Mouse (Mus musculus): ENCODE measurements around the gene Sec24b.

Sec24b gene

DNA sequence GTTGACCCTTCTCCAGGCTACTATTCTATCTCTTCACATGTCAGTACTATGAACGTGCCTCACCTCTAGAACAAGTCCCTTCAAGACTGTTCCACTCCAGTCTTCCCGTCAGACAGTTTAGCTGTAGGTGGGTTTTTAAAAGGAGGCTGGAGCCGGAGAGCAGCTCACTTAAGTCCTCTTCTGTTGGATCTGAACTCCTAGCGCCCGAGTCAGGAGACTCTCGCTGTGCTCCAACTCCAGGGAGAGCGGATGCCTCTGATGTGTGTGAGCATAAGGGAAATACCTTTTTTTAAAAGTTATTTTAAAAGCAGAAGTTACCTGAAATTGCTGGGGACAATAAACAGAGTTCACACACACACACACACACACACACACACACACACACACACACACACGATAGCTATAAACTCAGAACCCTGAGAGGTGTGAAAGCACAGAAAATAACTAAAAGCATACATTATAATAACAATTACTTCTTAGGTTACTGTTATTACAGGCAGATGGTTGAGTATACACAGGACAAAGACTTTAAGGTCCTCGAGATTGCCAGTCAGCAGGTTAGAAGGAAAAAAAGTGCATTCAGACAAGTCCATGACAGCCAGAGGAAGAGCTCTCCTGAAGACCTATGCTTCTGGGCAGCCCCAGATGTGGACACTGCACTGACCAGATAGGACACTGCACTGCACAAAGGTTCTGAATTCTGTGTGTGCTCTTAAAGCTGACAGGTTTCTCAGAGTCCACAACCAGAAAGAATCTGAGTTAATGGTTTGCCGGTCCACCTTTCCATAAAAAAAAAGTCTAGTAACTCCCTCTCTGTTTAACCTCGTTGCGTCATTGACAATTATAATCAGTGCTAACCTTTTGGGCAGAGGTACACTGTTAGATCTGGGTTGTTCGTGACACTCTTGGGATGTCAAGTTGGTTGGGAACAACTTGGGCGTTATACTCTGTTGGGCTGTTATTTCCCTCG is 5.7 kb downstream of the Sec24b start:
- intact Hi-C loops (cut with DNase I), result no loop called here

DNA sequence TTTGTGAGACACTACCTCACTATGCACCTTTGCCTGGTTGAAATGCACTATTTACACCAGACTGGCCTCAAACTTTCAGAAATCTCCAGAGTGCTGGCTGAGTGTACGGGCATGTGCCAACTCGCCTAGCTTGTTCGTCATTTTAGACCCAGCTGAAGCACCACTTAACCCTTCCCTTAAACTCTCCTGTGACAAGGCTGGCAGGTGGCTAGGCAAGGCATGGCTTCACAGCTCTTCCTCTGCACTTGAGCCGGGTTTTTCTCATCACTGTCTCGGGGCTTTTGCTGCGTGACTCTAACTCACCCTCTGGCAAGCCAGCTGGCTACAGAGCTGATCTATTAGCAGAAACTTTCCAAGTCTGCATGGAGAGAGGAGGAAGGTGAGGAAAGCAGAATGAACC is 6.8 kb downstream of the Sec24b start:
- intact Hi-C loops (cut with DNase I), result no loop called here

DNA sequence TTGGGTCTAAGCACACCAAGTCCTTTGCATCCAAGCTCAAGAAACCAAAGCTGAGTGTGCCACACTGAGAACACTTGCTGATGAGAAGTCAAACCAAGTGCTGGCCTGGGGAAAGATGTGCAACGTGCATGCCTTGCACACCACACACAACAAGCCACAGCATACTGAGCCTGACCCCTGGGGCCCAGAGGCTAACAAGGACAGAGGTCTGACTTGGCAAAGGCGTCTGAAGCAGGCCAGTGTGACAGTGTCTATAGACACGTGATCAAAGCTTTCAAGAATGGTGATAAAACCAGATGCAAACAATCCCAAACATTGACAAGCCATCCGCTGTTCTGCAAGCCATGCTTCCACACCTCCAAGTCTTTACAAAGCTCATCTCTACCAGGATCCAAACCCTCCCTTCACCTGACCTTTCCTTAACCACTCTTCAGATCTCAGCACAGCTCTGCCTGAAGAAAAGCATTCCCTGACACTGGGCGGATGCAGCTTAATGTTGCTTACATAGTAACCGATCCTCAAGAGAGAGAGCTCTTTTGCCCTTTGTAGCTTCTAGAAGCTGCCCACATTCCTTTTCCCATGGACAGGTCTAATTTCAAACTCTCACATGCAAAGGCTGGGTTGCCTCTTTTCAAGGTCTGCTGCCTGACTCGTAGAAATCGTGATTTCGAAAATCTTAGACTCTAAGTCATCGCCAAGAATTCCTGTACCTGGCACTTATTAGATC is 7.8 kb downstream of the Sec24b start:
- intact Hi-C loops (cut with DNase I), result no loop called here

DNA sequence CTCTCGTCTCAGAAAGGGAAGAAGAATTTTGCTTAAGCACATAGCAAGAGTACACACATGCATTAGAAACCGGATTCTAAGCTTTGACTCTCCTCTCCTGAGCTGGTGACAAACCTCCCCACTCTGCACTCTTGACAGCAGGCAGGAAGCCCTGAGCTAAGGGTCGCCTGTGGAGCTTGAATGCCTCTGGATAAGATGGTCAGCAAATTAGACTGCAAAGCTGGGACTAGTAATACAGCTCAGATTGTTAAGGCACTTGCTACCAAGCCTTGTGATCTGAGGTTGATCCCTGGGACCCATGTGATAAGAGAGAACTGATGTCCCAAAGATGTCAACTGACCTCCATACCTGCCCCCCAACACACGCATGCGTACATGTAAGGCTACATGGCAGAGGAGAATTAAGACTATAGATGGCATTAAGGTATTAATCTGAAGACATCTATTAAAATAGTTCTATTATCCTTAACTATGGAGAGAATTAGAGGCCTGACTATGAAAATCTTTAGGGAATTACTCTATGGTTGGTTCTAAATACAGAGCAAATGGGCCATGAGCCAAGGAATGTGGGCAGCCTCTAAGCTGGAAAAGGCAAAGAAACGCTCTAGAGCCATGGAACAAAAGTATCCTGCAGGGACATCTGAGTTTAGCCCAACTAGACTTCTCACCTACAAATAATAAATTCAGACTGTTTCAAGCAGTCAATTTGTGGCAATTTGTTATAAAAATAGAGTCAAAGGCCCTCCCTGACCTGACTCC is 8.6 kb downstream of the Sec24b start:
- intact Hi-C loops (cut with DNase I), result no loop called here

DNA sequence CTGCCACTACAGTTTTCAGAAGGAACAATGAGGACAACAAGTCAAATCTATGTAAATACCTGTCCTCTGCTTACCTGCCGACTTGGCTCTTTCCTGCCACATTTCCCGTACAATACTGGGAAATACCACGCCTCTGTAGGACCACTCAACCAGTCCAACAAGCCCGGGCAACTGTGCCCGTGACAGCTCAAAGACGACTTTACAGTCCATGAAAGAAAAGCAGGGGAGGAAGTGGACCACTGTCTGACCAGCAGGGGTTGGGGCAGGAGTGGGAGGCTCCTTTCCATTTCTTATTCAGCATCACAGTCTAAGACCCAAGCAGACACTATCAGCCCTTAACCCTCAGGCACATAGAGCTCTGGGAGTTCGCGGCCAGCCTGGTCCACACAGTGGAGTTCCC is 9.2 kb downstream of the Sec24b start:
- intact Hi-C loops (cut with DNase I), result no loop called here

DNA sequence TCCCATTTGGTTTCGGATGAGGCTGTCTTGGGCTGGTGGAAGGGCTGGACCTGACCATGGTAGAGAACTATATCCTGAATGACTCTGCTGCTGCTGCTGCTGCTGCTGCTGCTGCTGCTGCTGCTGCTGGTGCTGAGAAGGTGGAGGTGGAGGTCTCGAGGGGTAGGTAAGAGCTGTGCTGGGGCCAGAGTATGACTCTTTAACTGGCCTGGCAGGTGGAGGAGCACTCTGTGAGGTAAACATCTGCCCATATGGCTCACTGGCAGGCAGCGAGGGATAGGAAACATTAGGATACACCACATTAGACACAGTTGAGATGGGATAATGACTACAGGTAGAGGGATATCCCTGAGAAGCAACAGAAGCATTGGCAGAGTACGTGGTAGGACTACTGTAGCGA is 20.6 kb downstream of the Sec24b start:
- intact Hi-C loops (cut with DNase I), result no loop called here

DNA sequence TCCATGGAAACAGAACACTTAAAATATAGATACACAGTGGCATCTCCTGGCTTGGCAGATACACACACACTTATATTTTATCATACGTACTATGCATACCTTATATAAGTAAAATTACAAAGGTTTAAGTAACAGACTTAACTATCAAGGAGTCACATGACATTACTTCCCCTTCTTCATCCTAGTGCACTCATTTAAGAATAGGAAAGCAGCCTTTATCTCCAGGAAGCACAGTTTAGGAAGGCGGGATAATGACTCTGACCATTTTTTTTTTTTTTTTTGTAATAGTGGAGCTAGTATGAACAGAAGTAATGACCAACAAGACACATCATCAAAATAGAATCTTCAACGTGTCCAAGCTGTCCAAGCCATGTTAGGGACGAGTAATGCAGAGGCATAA is 21.3 kb downstream of the Sec24b start:
- intact Hi-C loops (cut with DNase I), result no loop called here

DNA sequence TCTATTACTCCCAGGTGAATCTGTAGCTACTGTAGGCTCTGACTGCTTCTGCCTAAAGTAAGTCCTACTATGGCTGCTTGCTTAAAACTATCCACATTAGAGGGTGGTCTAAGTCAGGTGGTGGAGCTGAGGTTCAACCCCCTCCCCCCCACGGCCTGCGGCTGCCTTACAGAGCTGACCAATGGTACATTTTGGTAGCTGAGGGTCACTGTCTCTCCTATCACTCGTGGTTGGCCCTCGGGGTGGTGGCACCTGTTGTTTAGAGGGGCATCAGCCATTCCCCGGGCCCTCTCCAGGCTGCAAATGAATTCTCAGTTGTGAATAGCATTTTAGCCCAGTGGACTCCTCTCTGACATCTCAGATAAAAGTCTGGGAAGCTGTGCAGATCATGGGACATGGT is 32.6 kb downstream of the Sec24b start:
- intact Hi-C loops (cut with DNase I), result no loop called here

DNA sequence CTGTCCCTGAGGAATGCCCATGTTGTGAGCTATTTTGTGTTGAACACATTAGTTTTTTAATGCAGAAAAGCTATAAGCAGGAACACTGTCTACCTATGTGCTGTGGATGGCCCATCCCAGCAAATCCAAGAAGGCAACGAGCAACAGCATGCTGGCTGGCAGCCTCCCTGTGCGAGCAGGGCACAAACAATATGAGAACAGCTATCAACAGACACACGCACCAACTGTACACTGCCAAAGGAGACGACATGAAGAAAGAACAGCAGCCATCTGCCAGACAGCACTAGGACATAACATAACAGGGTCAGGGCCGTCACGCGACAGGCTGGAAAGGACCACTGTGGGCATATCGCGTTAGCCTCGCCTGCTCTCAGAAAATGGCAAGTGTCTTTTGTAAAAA is 35.2 kb downstream of the Sec24b start:
- intact Hi-C loops (cut with DNase I), result no loop called here

DNA sequence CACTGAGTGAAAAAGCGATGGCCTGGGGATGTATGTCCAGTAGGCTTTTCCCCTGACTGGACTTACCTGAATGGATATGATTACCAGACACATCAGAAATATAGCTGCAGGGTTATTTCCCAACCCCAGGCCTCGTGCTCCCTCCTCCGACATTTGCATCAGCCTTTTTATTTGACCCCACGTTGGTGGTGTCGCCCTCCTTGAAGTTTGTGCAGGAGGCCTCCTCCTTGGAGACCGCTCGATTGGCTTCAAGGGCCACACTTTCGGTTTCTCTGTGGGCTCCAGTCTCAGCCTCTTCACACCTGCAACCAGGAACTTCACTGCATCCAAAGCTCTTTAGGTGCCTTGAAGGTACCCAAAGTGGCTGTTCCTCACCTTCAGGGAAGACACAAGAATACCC is 35.8 kb downstream of the Sec24b start:
- intact Hi-C loops (cut with DNase I), result no loop called here

DNA sequence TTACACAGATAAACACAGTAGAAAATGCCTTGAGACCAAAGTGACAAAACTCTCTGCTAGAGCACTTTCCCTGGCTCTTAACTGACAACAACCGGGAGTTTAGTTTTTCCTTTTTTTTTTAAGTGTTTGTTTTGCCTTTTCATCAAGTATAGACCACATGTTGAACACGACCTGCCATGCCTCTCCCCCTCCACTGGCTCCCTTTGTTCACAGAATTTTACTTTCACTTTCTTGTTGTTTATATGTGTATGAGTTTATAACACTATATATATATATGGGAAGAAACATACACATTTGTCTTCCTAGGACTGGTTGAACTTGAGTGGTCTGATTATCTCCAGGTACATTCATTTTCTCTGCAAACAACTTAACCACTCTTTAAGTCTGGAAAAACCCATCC is 48.4 kb downstream of the Sec24b start:
- intact Hi-C loops (cut with DNase I), result loop anchor here (5.0 kb wide), 1 partner anchor 49 kb away; the partner anchor contains the start of gene Sec24b

DNA sequence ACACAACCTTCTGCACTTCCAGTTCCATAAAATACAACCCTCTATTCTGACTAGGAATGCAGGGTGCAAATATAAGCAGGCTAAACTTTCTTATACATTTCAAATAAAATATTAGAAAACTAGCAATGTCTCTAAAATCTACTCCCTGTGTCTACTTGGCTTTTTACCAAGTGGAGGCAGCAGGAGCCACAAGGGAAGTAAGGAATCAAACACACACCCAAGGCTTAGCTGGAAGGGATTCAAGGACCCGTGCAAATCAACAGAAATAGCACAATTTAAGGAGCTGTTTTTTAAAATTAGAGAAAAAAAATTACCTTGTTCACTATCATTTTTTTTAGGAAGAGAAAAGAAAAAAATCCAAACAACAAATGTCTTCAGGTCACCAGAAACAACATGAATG is 50.1 kb downstream of the Sec24b start:
- intact Hi-C loops (cut with DNase I), result loop anchor here (5.0 kb wide), 1 partner anchor 51 kb away; the partner anchor contains the start of gene Sec24b

DNA sequence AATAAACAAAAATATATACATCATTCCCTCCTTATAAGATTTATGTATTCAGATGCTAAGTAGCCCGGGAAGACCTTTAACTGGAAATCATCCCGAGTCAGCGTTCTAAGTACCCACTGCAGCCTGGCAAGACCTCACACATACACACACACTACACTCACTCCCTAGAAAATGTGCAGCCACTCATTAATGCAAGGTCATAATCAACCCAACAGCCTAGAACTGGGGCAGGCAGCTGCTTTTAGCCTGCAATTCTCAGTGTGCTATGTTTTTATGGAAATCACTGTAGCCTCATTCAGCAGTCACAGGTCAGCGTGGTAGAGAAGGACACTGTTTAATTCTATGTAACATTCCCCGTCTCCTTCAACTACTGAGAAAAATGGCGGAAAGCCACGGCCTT is 55.2 kb downstream of the Sec24b start:
- intact Hi-C loops (cut with DNase I), result no loop called here

DNA sequence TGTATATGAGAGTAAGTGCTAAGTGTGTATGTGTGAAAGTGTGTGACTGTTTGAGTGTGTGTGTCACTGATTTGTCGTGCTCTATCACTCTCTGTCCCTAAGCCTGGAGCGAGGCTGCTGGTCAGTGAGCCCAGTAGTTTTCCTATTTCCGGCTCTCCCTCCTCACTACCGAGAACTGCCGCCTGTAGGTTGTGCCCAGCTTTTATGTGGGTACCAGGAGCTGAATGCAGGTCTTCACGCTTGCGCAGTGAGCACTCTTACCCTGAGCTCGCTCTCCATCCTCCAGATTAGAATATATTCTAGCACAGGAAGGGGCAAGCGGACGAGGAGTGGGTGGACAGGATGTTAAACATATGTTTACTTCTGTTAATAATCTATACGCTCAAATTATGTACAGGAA is 60.4 kb downstream of the Sec24b start:
- intact Hi-C loops (cut with DNase I), result no loop called here

DNA sequence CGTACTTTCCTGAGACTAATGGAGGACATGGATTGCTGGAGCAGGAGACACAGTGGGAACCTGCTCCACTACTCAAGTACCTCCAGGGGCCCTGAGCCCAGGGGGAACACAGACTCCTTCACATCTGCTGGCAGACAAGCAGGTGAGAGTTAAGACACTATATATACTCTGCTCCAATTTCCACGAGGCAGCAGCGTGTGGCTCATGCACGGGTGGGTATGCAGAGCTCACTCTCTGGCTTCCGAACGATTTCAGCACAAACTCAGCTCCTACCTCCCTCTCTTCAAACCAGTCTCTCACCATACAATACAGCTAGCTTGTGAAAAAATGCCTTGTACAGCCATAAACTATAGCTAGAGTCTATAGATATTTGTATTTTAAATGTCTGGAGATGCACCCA is 62.8 kb downstream of the Sec24b start:
- intact Hi-C loops (cut with DNase I), result loop anchor here (5.0 kb wide), 1 partner anchor 64 kb away; the partner anchor contains the start of gene Sec24b

DNA sequence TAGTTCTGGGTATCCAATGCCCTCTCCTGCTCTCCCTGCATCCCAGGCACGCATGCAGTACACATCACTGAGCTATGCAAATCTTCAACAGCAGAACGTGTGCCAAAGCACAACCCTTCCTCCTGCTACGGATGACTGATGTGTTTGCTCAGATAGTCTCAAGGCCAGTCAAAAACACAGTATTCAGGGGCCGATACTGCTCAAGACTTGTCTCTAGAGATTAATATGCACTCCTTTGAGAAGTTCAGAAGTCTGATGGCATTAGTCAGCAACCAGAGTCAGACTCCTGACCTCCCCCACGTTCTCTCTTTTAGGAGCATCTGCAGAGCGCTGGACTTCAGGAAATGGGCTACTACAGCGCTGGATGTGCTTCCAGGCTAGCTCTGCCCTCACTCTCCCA is 63.4 kb downstream of the Sec24b start:
- intact Hi-C loops (cut with DNase I), result loop anchor here (5.0 kb wide), 1 partner anchor 64 kb away; the partner anchor contains the start of gene Sec24b

DNA sequence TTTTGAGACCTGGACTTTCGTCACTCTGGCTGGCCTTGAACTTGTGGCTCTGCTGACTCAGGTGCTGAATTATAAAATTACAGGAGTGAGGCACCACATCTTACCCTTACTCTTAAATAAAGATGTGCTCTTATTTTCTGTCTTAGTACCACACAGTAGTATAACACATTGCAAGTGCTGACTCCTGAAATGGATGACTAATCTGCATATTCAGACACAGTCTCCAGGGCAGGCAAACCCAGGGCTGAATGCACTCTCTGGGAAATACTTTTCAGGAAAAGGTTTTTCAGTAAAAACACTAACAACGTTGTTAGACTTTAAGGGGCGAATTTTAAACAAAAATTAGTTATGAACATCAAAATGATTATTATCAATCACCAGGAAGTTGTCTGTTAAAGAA is 64.0 kb downstream of the Sec24b start:
- intact Hi-C loops (cut with DNase I), result loop anchor here (5.0 kb wide), 1 partner anchor 65 kb away; the partner anchor contains the start of gene Sec24b

DNA sequence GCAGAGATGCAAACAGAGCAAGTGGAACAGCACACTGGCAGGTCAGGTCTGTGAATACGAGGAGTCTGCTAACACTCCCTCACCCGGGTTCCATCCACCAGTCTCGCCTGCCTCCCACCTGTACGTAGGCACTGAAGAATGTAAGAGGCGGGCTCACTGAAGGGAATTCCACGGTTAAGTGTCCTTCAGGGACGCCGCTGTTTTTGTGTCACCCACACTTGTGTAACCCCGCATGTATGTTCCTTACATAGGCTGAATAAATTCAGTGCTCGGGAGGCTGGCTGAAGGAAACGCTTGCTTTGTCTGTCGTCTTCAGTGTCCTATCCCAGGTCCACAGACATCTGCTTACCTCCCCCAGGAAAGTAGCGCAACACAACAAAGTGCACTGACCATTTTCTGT is 74.1 kb downstream of the Sec24b start:
- intact Hi-C loops (cut with DNase I), result loop anchor here (5.0 kb wide), 1 partner anchor 90 kb away; no protein-coding TSS in a partner anchor

DNA sequence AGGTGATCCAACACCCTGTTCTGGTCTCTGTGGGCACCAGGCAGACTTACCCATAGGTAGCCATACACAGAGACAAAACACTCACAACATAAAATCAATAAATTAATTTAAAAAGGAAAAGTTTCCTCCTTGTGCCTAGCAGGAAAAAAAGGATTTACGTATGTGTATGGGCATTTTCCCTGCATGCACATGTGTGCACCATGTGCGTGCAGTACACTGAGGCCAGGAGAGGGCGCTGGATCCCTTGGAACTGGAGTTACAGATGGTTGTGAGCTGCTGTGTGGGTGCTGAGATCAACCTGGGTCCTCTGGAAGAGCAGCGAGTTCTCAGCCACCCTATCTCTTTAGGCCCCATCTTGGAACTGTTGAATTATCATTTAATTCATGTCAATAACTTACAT is 76.0 kb downstream of the Sec24b start:
- intact Hi-C loops (cut with DNase I), result loop anchor here (5.0 kb wide), 1 partner anchor 92 kb away; no protein-coding TSS in a partner anchor

DNA sequence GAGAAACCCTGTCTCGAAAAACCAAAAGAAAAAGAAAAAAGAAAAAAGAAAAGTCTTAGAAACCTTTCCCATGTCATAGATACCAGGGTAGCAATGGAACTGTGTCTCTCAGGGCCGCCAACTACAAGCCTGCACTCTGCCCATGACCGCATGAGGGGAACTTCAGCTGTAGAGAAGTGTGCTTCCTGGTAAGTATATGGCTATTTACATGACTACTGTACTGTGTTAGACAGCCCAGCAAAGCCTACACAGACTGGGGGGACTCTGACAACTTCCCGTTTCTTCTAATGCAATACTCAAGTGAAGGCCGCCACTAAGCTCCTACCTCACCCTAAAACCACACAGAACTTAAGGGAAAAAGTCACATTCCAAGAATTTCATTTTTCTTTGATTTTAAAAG is 76.6 kb downstream of the Sec24b start:
- intact Hi-C loops (cut with DNase I), result loop anchor here (5.0 kb wide), 2 partner anchors 67 to 93 kb away; no protein-coding TSS in a partner anchor

DNA sequence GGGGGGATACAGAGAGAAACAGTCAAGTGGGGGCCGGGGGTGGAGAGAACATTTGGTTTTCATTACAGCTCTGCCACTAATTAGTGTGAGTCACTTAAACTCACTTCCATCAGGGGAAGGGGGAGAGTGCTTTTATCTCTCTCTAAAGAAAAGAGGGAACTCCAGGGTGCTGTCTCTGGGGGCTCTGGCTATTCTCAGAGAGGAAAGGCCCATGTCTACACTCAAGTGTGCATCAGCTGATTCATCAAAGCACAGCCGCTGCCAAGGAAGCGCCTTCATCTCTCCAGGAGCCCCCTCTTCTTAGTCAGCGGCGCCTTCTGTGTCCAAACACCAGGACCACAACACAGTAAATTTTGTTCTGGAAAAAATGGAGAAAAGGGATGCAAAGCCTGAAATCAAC is 79.1 kb downstream of the Sec24b start:
- intact Hi-C loops (cut with DNase I), result loop anchor here (5.0 kb wide), 1 partner anchor 65 kb away; no protein-coding TSS in a partner anchor
